Mouse (Mus musculus): ENCODE measurements around the gene Gpd1l. TPM values are rescaled to one million over a fixed set of nuclear protein-coding genes. Genes with fewer than 3 reads are reported as not detected.

Gene Gpd1l
- total RNA-seq, 4 experiments from 2014 or later: 69.4 to 87.5 (median 76.5) TPM

DNA sequence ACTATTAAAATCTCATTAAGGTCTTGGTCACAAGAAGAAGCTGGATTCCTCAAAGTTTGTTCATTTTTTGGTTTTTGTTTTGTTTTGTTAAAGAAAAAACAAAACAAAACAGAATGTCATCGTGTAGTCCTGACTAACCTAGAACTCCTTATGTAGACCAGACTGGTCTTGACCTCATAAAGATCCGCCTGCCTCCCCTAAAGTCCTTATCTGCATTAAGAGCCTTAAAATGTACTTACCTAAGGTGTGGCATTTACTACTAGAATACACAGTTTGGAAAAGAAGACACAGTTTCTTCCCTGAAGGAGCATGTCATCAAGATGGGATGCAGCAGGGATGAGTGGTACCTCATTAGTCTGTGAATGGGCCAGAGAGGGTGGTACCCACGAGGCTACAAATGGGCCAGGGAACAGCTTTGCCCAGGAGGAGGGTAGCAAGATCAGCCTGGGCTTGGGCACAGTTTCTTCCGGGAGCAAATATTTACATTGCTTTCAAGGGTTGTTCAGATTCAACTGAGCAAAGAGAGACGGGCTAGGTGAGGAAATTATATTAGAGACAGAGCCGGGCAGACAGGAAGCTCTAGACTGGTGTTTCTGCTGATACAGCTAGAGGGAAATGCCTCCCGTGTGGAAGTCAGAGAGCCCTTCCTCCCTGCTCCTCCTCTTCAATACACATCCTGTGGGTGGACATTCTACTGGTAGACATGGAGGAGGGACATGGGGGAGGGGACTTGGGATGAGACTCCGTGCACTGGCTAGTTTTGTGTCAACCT, 82.2 kb downstream of the Gpd1l start:
- no peak for DNase-seq (ENCODE audit: low spot score in 2 of 2)

Other genes with a start within 250 kb of the Gpd1l start
- 10 to 100 TPM; 84.7 to 97.3 (median 90.5) TPM for gene Dync1li1, start 245.2 kb downstream of the Gpd1l start, total RNA-seq (2022)
- gene Cmtm6, start 202.9 kb downstream of the Gpd1l start, total RNA-seq (2022): 10 to 100 TPM; 19.3 to 33.9 (median 25.7) TPM
- gene Cmtm7, start 152.1 kb downstream of the Gpd1l start, total RNA-seq (2022): 1 to 10 TPM; 3.4 to 7.4 (median 5.3) TPM
- gene Cmtm8, start 89.8 kb downstream of the Gpd1l start, total RNA-seq (2022): 1 to 10 TPM; 2.4 to 3.7 (median 2.5) TPM
- 10 to 100 TPM; 19.5 to 29.8 (median 23.5) TPM for gene Osbpl10, start 44.6 kb upstream of the Gpd1l start, total RNA-seq (2022)
- gene Rps27rt, start 48.8 kb upstream of the Gpd1l start, total RNA-seq (2022): 10 to 100 TPM; 12.1 to 53.7 (median 21.9) TPM

Measured in layer of hippocampus, adult 8-10 months (tissue).